Mouse (Mus musculus) left cerebral cortex, postnatal 25 days (tissue): ENCODE measurements around the gene Brwd3. TPM values are rescaled to one million over a fixed set of nuclear protein-coding genes. Genes with fewer than 3 reads are reported as not detected.
A peak's percentile ranks its signal among the peaks of the same experiment; 100 is the strongest.

Source experiments
- DNase-seq, 2 experiments: peaks; one replicate each; pipeline ENCODE4 v3.0.0; 2022; ENCODE audit warnings: low spot score in 2 of 2, mixed read lengths in 1 of 2
- intact Hi-C: fragments of 180-260 bp; cut with DNase I; formaldehyde crosslinking; loops from one replicate; pipeline ENCODE4 v1.15.1; 2025
- total RNA-seq, 2 experiments: library from RNA; stranded (reverse); gene quantifications; 2 replicates each; pipeline ENCODE4 v1.2.3; 2021

Gene Brwd3
- total RNA-seq: 10 to 100 TPM; 13.2 to 14.1 TPM

- intact Hi-C loops: loop anchor here (5.0 kb wide), 1 partner anchor 178 kb away; the partner anchor contains the start of gene Hmgn5
- DNase-seq: peak; percentile 86 to 92
These were observed at the start of gene Brwd3 for GRCm38 (mm10) chrX:108834090-108834774. Gene Brwd3 (minus strand): TSS chrX:108834372.

- intact Hi-C loops: loop anchor here (2.0 to 5.0 kb wide), 2 partner anchors 215 to 492 kb away; no protein-coding TSS in a partner anchor
- peak in 1 of 2 experiments; percentile 0 for DNase-seq
These were observed 28.5 kb upstream of the Brwd3 start for GRCm38 (mm10) chrX:108862632-108863031.

- peak in 1 of 2 experiments; percentile 72 for DNase-seq
These were observed 8.5 kb upstream of the Brwd3 start for GRCm38 (mm10) chrX:108842705-108843104.

GRCm38 (mm10) chrX:108836416-108836815 is 2.2 kb upstream of the Brwd3 start:
- intact Hi-C loops: no loop called here
- no peak for DNase-seq

More at GRCm38 (mm10) chrX:108842705-108843104, 8.5 kb upstream of the Brwd3 start:
- intact Hi-C loops: no loop called here

- DNase-seq: no peak
- intact Hi-C loops: no loop called here
These were observed 1.1 kb upstream of the Brwd3 start for GRCm38 (mm10) chrX:108835233-108835632.

GRCm38 (mm10) chrX:108833381-108834020 is 671 bp downstream of the Brwd3 start:
- DNase-seq: peak in 1 of 2 experiments; percentile 16
- intact Hi-C loops: loop anchor here (5.0 kb wide), 1 partner anchor 179 kb away; the partner anchor contains the start of gene Hmgn5

- intact Hi-C loops: loop anchor here (5.0 kb wide), 1 partner anchor 180 kb away; the partner anchor contains the start of gene Hmgn5
- DNase-seq: peak; percentile 80 to 90
These were observed 1.4 kb downstream of the Brwd3 start for GRCm38 (mm10) chrX:108832674-108833189.

- intact Hi-C loops: loop anchor here (5.0 kb wide), 1 partner anchor 181 kb away; the partner anchor contains the start of gene Hmgn5
These were observed 2.9 kb downstream of the Brwd3 start for GRCm38 (mm10) chrX:108831231-108831630.

GRCm38 (mm10) chrX:108828111-108828510 is 6.1 kb downstream of the Brwd3 start:
- intact Hi-C loops: no loop called here
- DNase-seq: no peak

More at GRCm38 (mm10) chrX:108831231-108831630, 2.9 kb downstream of the Brwd3 start:
- DNase-seq: no peak

GRCm38 (mm10) chrX:108797268-108797667 is 36.9 kb downstream of the Brwd3 start:
- DNase-seq: no peak
- intact Hi-C loops: no loop called here

- intact Hi-C loops: no loop called here
- DNase-seq: no peak
These were observed 50.4 kb downstream of the Brwd3 start for GRCm38 (mm10) chrX:108783724-108784123.

GRCm38 (mm10) chrX:108731755-108732154 is 102.4 kb downstream of the Brwd3 start:
- intact Hi-C loops: no loop called here
- DNase-seq: no peak

GRCm38 (mm10) chrX:108729564-108729963 is 104.6 kb downstream of the Brwd3 start:
- intact Hi-C loops: no loop called here
- DNase-seq: no peak

GRCm38 (mm10) chrX:108729068-108729467 is 105.1 kb downstream of the Brwd3 start:
- no peak for DNase-seq
- intact Hi-C loops: no loop called here

GRCm38 (mm10) chrX:108728334-108728733 is 105.8 kb downstream of the Brwd3 start:
- DNase-seq: no peak
- intact Hi-C loops: no loop called here

- intact Hi-C loops: no loop called here
- DNase-seq: no peak
These were observed 109.9 kb downstream of the Brwd3 start for GRCm38 (mm10) chrX:108724241-108724640.

- intact Hi-C loops: no loop called here
- DNase-seq: no peak
These were observed 111.7 kb downstream of the Brwd3 start for GRCm38 (mm10) chrX:108722447-108722846.

GRCm38 (mm10) chrX:108704312-108704711 is 129.9 kb downstream of the Brwd3 start:
- no peak for DNase-seq
- intact Hi-C loops: no loop called here
